Mouse (Mus musculus) MEL (cell line): Measurements from ENCODE around the gene Snapc2. TPM values are rescaled to one million over a fixed set of nuclear protein-coding genes. Genes with fewer than 3 reads are reported as not detected.

ENCODE experiments used
- DNase-seq: peaks from one replicate; pipeline ENCODE4 v3.0.0; 2011; ENCODE audit warnings: low read depth, low spot score
- H3K27ac ChIP-seq: 2 replicates; pipeline ENCODE4 v1.5.1; 2012; ENCODE audit warnings: low read depth, mild to moderate bottlenecking, control low read depth, low read length, moderate library complexity; ENCODE audit not compliant: control insufficient read depth
- H3K27me3 ChIP-seq, 2 experiments: fragments of 150-350 bp in 1 of 2; sonication (generic) in 1 of 2; 2 replicates each; pipeline ENCODE4 v1.6.1; 2012; ENCODE audit warnings: low read length in 2 of 2, mild to moderate bottlenecking in 2 of 2, improper control_type of control experiment in 1 of 2, moderate library complexity in 1 of 2; ENCODE audit not compliant: insufficient read depth in 2 of 2, control insufficient read depth in 1 of 2
- H3K36me3 ChIP-seq, 2 experiments: 2 replicates each; pipeline ENCODE4 v1.6.1; 2012 to 2014; ENCODE audit warnings: low read length in 2 of 2, improper control_type of control experiment in 1 of 2, inconsistent platforms in 1 of 2, mild to moderate bottlenecking in 1 of 2; ENCODE audit not compliant: insufficient read depth in 2 of 2, control insufficient read depth in 1 of 2
- H3K4me1 ChIP-seq, 2 experiments: fragments of 150-350 bp in 1 of 2; sonication (generic) in 1 of 2; 2 replicates each; pipeline ENCODE4 v1.6.1; 2012; ENCODE audit warnings: low read length in 2 of 2, improper control_type of control experiment in 1 of 2, mild to moderate bottlenecking in 1 of 2; ENCODE audit not compliant: insufficient read depth in 2 of 2, control insufficient read depth in 1 of 2
- H3K4me3 ChIP-seq, 2 experiments: fragments of 150-350 bp in 1 of 2; sonication (generic) in 1 of 2; 2 replicates each; pipeline ENCODE4 v1.5.1; 2012; ENCODE audit warnings: low read depth in 2 of 2, low read length in 2 of 2, mild to moderate bottlenecking in 2 of 2, moderate library complexity in 2 of 2, control low read depth in 1 of 2, improper control_type of control experiment in 1 of 2; ENCODE audit not compliant: control insufficient read depth in 1 of 2, insufficient read depth in 1 of 2
- H3K79me2 ChIP-seq: 2 replicates; pipeline ENCODE4 v1.6.1; 2012; ENCODE audit warnings: mild to moderate bottlenecking, low read length, moderate library complexity; ENCODE audit not compliant: control insufficient read depth, poor library complexity, insufficient read depth
- H3K9ac ChIP-seq: 2 replicates; pipeline ENCODE4 v1.6.1; 2012; ENCODE audit warnings: low read depth, mild to moderate bottlenecking, control low read depth, low read length, moderate library complexity; ENCODE audit not compliant: control insufficient read depth, poor library complexity, severe bottlenecking
- H3K9me3 ChIP-seq: fragments of 150-350 bp; sonication (generic); replicated peaks from 2 replicates; pipeline ENCODE4 v1.6.1; 2012; ENCODE audit warnings: mild to moderate bottlenecking, low read length, improper control_type of control experiment, moderate library complexity; ENCODE audit not compliant: insufficient read depth
- CHD1 ChIP-seq: IDR thresholded peaks from 2 replicates; pipeline ENCODE4 v1.6.1; 2012; ENCODE audit warnings: low read depth, mild to moderate bottlenecking, inconsistent platforms, low read length, improper control_type of control experiment
- CTCF ChIP-seq, 3 experiments: IDR thresholded peaks in 2 of 3; conservative IDR thresholded peaks in 1 of 3; 2 replicates each; pipeline ENCODE4 v1.5.1; 2011 to 2012; ENCODE audit warnings: low read length in 3 of 3, low read depth in 2 of 3, mild to moderate bottlenecking in 2 of 3, improper control_type of control experiment in 1 of 3, inconsistent platforms in 1 of 3, mixed read lengths in 1 of 3, moderate library complexity in 1 of 3; ENCODE audit not compliant: control insufficient read depth in 1 of 3, insufficient read depth in 1 of 3, poor library complexity in 1 of 3, severe bottlenecking in 1 of 3
- E2F4 ChIP-seq: IDR thresholded peaks from 2 replicates; pipeline ENCODE4 v1.6.1; 2011; ENCODE audit warnings: low read depth, low read length, improper control_type of control experiment, borderline replicate concordance
- ELF1 ChIP-seq: IDR thresholded peaks from 2 replicates; pipeline ENCODE4 v1.6.1; 2014; ENCODE audit warnings: low read depth, mild to moderate bottlenecking, inconsistent platforms, low read length, improper control_type of control experiment, moderate library complexity
- EP300 ChIP-seq, 2 experiments: IDR thresholded peaks; 2 replicates each; pipeline ENCODE4 v1.6.1; 2011; ENCODE audit warnings: improper control_type of control experiment in 2 of 2, low read length in 2 of 2, low read depth in 1 of 2, mild to moderate bottlenecking in 1 of 2
- GABPA ChIP-seq: IDR thresholded peaks from 2 replicates; pipeline ENCODE4 v1.6.1; 2012; ENCODE audit warnings: low read depth, mild to moderate bottlenecking, inconsistent platforms, low read length, improper control_type of control experiment, moderate library complexity
- GATA1 ChIP-seq: IDR thresholded peaks from 2 replicates; pipeline ENCODE4 v1.6.1; 2011; ENCODE audit warnings: low read depth, low read length, improper control_type of control experiment
- MAZ ChIP-seq: IDR thresholded peaks from 2 replicates; pipeline ENCODE4 v1.6.1; 2012; ENCODE audit warnings: low read depth, mild to moderate bottlenecking, inconsistent platforms, low read length, improper control_type of control experiment
- MEF2A ChIP-seq: IDR thresholded peaks from 2 replicates; pipeline ENCODE4 v1.6.1; 2014; ENCODE audit warnings: low read depth, mild to moderate bottlenecking, inconsistent platforms, low read length, improper control_type of control experiment; ENCODE audit not compliant: poor library complexity, insufficient replicate concordance, severe bottlenecking; ENCODE audit errors: extremely low read depth
- POLR2AphosphoS2 ChIP-seq: IDR thresholded peaks from 2 replicates; pipeline ENCODE4 v1.6.1; 2011; ENCODE audit warnings: low read length, improper control_type of control experiment
- POLR2AphosphoS5 ChIP-seq: IDR thresholded peaks from 2 replicates; pipeline ENCODE4 v1.6.1; 2012; ENCODE audit warnings: low read depth, borderline replicate concordance, mild to moderate bottlenecking, inconsistent platforms, low read length, moderate library complexity, mixed read lengths
- RAD21 ChIP-seq: IDR thresholded peaks from 2 replicates; pipeline ENCODE4 v1.6.1; 2011; ENCODE audit warnings: mild to moderate bottlenecking, low read depth, low read length, improper control_type of control experiment
- SIN3A ChIP-seq: IDR thresholded peaks from 2 replicates; pipeline ENCODE4 v1.6.1; 2012; ENCODE audit warnings: low read length, improper control_type of control experiment, inconsistent platforms
- SMC3 ChIP-seq: IDR thresholded peaks from 2 replicates; pipeline ENCODE4 v1.6.1; 2011; ENCODE audit warnings: low read depth, low read length, improper control_type of control experiment
- TCF12 ChIP-seq: IDR thresholded peaks from 2 replicates; pipeline ENCODE4 v1.6.1; 2014; ENCODE audit warnings: low read depth, mild to moderate bottlenecking, inconsistent platforms, low read length, improper control_type of control experiment, moderate library complexity
- USF2 ChIP-seq, 2 experiments: IDR thresholded peaks; 2 replicates each; pipeline ENCODE4 v1.6.1; 2011 to 2012; ENCODE audit warnings: improper control_type of control experiment in 2 of 2, low read length in 2 of 2, borderline replicate concordance in 1 of 2, inconsistent platforms in 1 of 2, low read depth in 1 of 2, mild to moderate bottlenecking in 1 of 2; ENCODE audit not compliant: insufficient read depth in 1 of 2
- ZC3H11A ChIP-seq: IDR thresholded peaks from 2 replicates; pipeline ENCODE4 v1.6.1; 2012; ENCODE audit warnings: low read depth, mild to moderate bottlenecking, inconsistent platforms, low read length, improper control_type of control experiment
- ZKSCAN1 ChIP-seq: IDR thresholded peaks from 2 replicates; pipeline ENCODE4 v1.6.1; 2012; ENCODE audit warnings: low read depth, mild to moderate bottlenecking, inconsistent platforms, low read length, improper control_type of control experiment, moderate library complexity
- polyA plus RNA-seq, 2 experiments: library from polyadenylated mRNA; stranded (reverse) in 1 of 2; unstranded in 1 of 2; fragments of >175 nt in 1 of 2; fragments of >200 nt in 1 of 2; gene quantifications; 2 replicates each; pipeline versions ENCODE4 v1.2.1 to v1.2.4; 2012; ENCODE audit warnings: low replicate concordance in 2 of 2, low read depth in 1 of 2; ENCODE audit not compliant: insufficient read length in 2 of 2, insufficient read depth in 1 of 2, missing spikeins in 1 of 2
- total RNA-seq: library from RNA; depleted of rRNA; stranded (reverse); fragments of 300-350 nt; gene quantifications from 2 replicates; pipeline ENCODE4 v1.2.3, GENCODE M21; 2012

Gene Snapc2
- total and polyA plus RNA-seq, 3 experiments: 24.2 to 46.2 TPM; not detected in 1

DNA sequence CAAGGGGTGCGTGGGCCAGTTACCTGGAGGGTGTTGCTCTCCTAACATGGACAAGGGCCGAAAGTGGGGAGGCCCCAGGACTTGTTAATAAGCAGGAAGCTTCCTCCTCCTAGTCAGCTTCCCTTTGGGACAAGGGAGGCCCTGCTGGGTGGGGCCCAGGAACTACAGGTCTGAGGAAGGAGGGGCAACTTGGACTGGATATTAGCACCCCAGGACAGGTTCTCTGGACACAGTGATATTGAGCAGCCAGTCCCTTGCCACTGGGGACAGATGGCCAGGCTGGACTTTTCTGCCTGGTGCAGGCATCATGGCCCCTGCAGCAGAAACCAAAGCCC is 45.9 kb upstream of the Snapc2 start:
- DNase-seq: no peak
- Histone ChIP-seq H3K27ac (no peak overlapping the region), H3K4me1 (no peaks in the 10 kb centered on the region), H3K79me2 (no peaks in the 10 kb centered on the region), H3K36me3 (no peaks in the 10 kb centered on the region), H3K9ac (no peak overlapping the region), H3K4me3 (no peak overlapping the region), H3K9me3 (no peaks in the 10 kb centered on the region), H3K27me3 (no peaks in the 10 kb centered on the region)
- TF ChIP-seq USF2 (IDR thresholded peaks at IDR 0.05; ENCODE audit: borderline replicate concordance in 1 of 2, insufficient read depth in 1 of 2, low read depth in 1 of 2, low read length in 2 of 2) (no peak), GABPA (no peak), ELF1 (no peak), E2F4 (no peak), POLR2AphosphoS5 (no peak), SIN3A (no peak), MAZ (no peak), CTCF (IDR thresholded peaks at IDR 0.05 in 2 of 3, conservative IDR thresholded peaks at IDR 0.05 in 1 of 3; ENCODE audit: control insufficient read depth in 1 of 3, insufficient read depth in 1 of 3, low read depth in 2 of 3, low read length in 3 of 3, poor library complexity in 1 of 3, severe bottlenecking in 1 of 3) (no peak), CHD1 (no peak), TCF12 (no peak), ZKSCAN1 (no peak)

DNA sequence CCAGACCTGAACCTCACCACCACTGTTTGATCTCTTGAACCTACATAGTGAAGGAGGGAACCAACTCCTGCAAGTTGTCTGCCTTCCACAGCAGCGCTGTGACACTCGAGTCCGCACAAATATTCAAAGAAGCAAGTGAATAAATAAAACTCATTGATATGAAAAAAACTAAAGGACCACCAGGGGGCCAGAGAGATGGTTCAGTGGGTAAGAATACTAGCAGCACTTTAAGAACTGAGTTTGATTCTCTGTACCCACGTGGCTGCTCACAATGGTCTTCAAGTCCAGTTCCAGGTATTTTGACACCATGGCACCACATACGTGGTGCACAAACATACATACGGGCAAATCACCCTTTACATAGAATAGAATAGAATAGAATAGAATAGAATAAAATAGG is 41.8 kb upstream of the Snapc2 start:
- H3K4me3 ChIP-seq: no peak overlapping the region
- no peaks in the 10 kb centered on the region for H3K27me3 ChIP-seq
- H3K4me1 ChIP-seq: peaks cover 2 to 15% of the 10 kb centered on the region in 2 experiments; a peak in 3 of 4 replicates
- H3K9me3 ChIP-seq: no peaks in the 10 kb centered on the region
- H3K36me3 ChIP-seq: no peaks in the 10 kb centered on the region; a peak in 1 of 4 replicates
- no peak overlapping the region for H3K9ac ChIP-seq
- H3K79me2 ChIP-seq: no peaks in the 10 kb centered on the region
- peak; percentile 35 for TF ChIP-seq SMC3
- peak; percentile 3; the same call in 1 of the 2 replicates for TF ChIP-seq RAD21
- TF ChIP-seq GABPA: no peak
- TF ChIP-seq ZKSCAN1: no peak
- no peak for TF ChIP-seq EP300 (IDR thresholded peaks at IDR 0.05; ENCODE audit: low read depth in 1 of 2, low read length in 2 of 2)
- TF ChIP-seq CTCF (IDR thresholded peaks at IDR 0.05 in 2 of 3, conservative IDR thresholded peaks at IDR 0.05 in 1 of 3; ENCODE audit: control insufficient read depth in 1 of 3, insufficient read depth in 1 of 3, low read depth in 2 of 3, low read length in 3 of 3, poor library complexity in 1 of 3, severe bottlenecking in 1 of 3): peak in 2 of 3 experiments; percentile 7 to 30; a peak in 2 of 6 replicates
- no peak overlapping the region for H3K27ac ChIP-seq
- peak; percentile 41 for DNase-seq

DNA sequence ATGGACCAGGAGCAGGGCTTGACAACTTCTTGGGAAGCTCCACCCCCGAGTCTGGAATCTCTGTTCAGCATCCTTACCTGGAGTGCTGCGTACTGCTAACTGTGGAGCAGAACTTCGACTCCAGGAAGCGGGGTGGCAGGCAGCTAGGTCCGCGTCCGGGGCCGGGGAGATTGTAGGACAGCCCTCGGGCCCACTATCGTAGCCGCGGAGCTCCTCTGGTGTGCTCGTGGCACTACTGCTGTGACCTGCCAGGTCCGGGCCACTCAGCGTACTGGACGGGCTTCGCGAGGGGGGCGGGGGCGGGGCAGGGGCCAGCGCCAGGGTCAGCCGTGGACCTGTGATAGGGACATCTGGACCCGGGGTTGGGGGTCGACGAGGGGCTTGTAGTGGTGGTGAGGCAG is 40.1 kb upstream of the Snapc2 start:
- no peak for TF ChIP-seq POLR2AphosphoS2
- no peak for TF ChIP-seq MEF2A
- TF ChIP-seq GATA1: no peak
- TF ChIP-seq ZC3H11A: no peak
- TF ChIP-seq RAD21: no peak
- no peak for TF ChIP-seq ELF1
- peak overlapping the region; percentile 45 for H3K9ac ChIP-seq
- peak overlapping the region; percentile 60 to 88 for H3K4me3 ChIP-seq
- no peaks in the 10 kb centered on the region for H3K9me3 ChIP-seq
- H3K36me3 ChIP-seq: no peaks in the 10 kb centered on the region; a peak in 1 of 4 replicates
- H3K4me1 ChIP-seq: peaks cover 2 to 15% of the 10 kb centered on the region in 2 experiments; a peak in 3 of 4 replicates
- H3K79me2 ChIP-seq: no peaks in the 10 kb centered on the region
- no peaks in the 10 kb centered on the region for H3K27me3 ChIP-seq
- DNase-seq: peak; percentile 46
- H3K27ac ChIP-seq: no peak overlapping the region
